Mouse (Mus musculus) ES-E14 (cell line): Measurements from ENCODE around the gene Lamb3. TPM values are rescaled to one million over a fixed set of nuclear protein-coding genes. Genes with fewer than 3 reads are reported as not detected.

Source experiments
- DNase-seq: peaks from one replicate; pipeline ENCODE4 v3.0.0-alpha.2; 2013; ENCODE audit warnings: low read depth, low spot score
- H3K27ac ChIP-seq: 2 replicates; pipeline ENCODE4 v1.5.1; 2012; ENCODE audit warnings: low read depth, mild to moderate bottlenecking, low read length, moderate library complexity, mixed read lengths; ENCODE audit not compliant: poor library complexity, insufficient read depth, severe bottlenecking
- H3K36me3 ChIP-seq: 2 replicates; pipeline ENCODE4 v1.6.1; 2012; ENCODE audit warnings: mild to moderate bottlenecking, low read length, moderate library complexity, mixed read lengths; ENCODE audit not compliant: control insufficient read depth, poor library complexity, insufficient read depth, severe bottlenecking
- H3K4me1 ChIP-seq, 2 experiments: fragments of 150-350 bp in 1 of 2; sonication (generic) in 1 of 2; 2 replicates each; pipeline ENCODE4 v1.6.1; 2012; ENCODE audit warnings: low read length in 2 of 2, mild to moderate bottlenecking in 1 of 2, mixed read lengths in 1 of 2; ENCODE audit not compliant: control insufficient read depth in 2 of 2, insufficient read depth in 2 of 2, poor library complexity in 1 of 2
- H3K4me3 ChIP-seq, 2 experiments: fragments of 150-350 bp in 1 of 2; sonication (generic) in 1 of 2; 2 replicates each; pipeline ENCODE4 v1.5.1; 2012; ENCODE audit warnings: low read length in 2 of 2, low read depth in 1 of 2, mild to moderate bottlenecking in 1 of 2, mixed read lengths in 1 of 2; ENCODE audit not compliant: insufficient read depth in 1 of 2, poor library complexity in 1 of 2, severe bottlenecking in 1 of 2
- H3K9ac ChIP-seq: 2 replicates; pipeline ENCODE4 v1.6.1; 2012; ENCODE audit warnings: low read depth, mild to moderate bottlenecking, low read length, mixed read lengths; ENCODE audit not compliant: poor library complexity, insufficient read depth, severe bottlenecking
- H3K9me3 ChIP-seq: fragments of 150-350 bp; sonication (generic); 2 replicates; pipeline ENCODE4 v1.6.1; 2012; ENCODE audit warnings: low read depth, mild to moderate bottlenecking, low read length; ENCODE audit not compliant: control insufficient read depth, insufficient read depth
- CHD2 ChIP-seq: IDR thresholded peaks from 2 replicates; pipeline ENCODE4 v1.6.1; 2014; ENCODE audit warnings: mild to moderate bottlenecking, low read depth, low read length, inconsistent platforms
- HCFC1 ChIP-seq: IDR thresholded peaks from 2 replicates; pipeline ENCODE4 v1.6.1; 2012; ENCODE audit warnings: low read length, inconsistent platforms, borderline replicate concordance; ENCODE audit not compliant: insufficient read depth
- MAFK ChIP-seq: IDR thresholded peaks from 2 replicates; pipeline ENCODE4 v1.6.1; 2014; ENCODE audit warnings: mild to moderate bottlenecking, low read depth, low read length, inconsistent platforms; ENCODE audit not compliant: insufficient read depth
- ZC3H11A ChIP-seq: IDR thresholded peaks from 2 replicates; pipeline ENCODE4 v1.6.1; 2012; ENCODE audit warnings: low read depth, mild to moderate bottlenecking, inconsistent platforms, low read length, borderline replicate concordance
- ZNF384 ChIP-seq: IDR thresholded peaks from 2 replicates; pipeline ENCODE4 v1.6.1; 2012; ENCODE audit warnings: low read depth, low read length, inconsistent platforms
- in situ Hi-C, 2 experiments: fragments of 600-800 bp; cut with MboI; formaldehyde crosslinking; loops; one replicate each; pipeline ENCODE4 v1.15.1; 2025; ENCODE audit warnings: low sequenced_read_pairs in 2 of 2, inconsistent platforms in 1 of 2; ENCODE audit not compliant: unreplicated experiment in 2 of 2
- total RNA-seq: library from RNA; depleted of rRNA; stranded (reverse); fragments of 300-350 nt; gene quantifications from 2 replicates; pipeline ENCODE4 v1.2.3, GENCODE M21; 2012

The Lamb3 gene
- total RNA-seq, 1 experiment = 2.9 TPM

GRCm38 (mm10) chr1:193382435-193382834 lies 174.9 kb downstream of the Lamb3 start:
- in situ Hi-C loops = no loop called here
- TF ChIP-seq MAFK = no peak
- no peak for TF ChIP-seq ZC3H11A
- no peak for TF ChIP-seq ZNF384
- no peak for TF ChIP-seq CHD2
- TF ChIP-seq HCFC1 = no peak
- Histone ChIP-seq H3K9me3 (no peaks in the 10 kb centered on the region), H3K4me3 (peak overlapping the region; percentile 21 to 54; a peak in 2 of 4 replicates), H3K4me1 (no peaks in the 10 kb centered on the region), H3K36me3 (no peaks in the 10 kb centered on the region), H3K9ac (peak overlapping the region; percentile 15; the same call in 1 of the 2 replicates), H3K27ac (no peak overlapping the region)
- peak; percentile 59 for DNase-seq

DNA sequence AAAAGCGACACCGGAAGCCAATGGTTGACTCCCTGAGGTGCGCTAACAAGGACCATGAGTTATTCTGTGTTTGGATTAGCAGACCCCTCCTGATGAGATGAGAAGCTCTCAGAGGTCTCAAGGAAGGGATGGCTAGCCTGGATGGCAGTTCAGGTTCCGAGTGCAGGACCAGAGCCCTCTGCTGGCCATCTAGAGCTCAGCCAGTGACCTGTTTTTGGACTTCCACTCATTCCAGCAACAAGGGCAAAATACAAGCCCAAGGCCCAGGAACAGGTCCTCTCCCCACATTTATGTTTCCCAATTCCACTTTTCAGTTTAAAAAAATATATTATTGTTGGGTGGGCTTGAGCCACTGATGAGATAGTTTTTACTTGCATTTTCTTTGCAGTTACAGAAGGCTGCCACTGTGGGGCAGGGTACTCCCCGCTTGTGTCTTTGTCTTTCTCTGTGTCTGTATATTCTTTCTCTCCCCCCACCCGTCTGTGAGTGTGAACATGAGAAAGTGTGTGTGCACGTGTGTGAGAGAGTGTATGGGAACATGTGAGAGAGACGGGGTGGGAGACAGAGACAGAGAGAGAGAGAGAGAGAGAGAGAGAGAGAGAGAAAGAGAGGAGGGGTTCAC lies 175.5 kb downstream of the Lamb3 start:
- no peaks in the 10 kb centered on the region for H3K4me1 ChIP-seq
- peak; percentile 25 for DNase-seq
- in situ Hi-C loops = no loop called here
- no peak for TF ChIP-seq CHD2
- TF ChIP-seq HCFC1 = 0 out of 2 replicates have a peak, but pooled peaks have one; percentile 30
- peak overlapping the region; percentile 15; the same call in 1 of the 2 replicates for H3K9ac ChIP-seq
- peak overlapping the region; percentile 21 to 54; a peak in 2 of 4 replicates for H3K4me3 ChIP-seq
- H3K9me3 ChIP-seq = no peaks in the 10 kb centered on the region
- no peaks in the 10 kb centered on the region for H3K36me3 ChIP-seq
- no peak overlapping the region for H3K27ac ChIP-seq

- Histone ChIP-seq H3K9me3 (no peaks in the 10 kb centered on the region), H3K27ac (no peak overlapping the region), H3K4me1 (no peaks in the 10 kb centered on the region), H3K4me3 (no peak overlapping the region), H3K36me3 (no peaks in the 10 kb centered on the region), H3K9ac (no peak overlapping the region)
- TF ChIP-seq ZC3H11A = peak; percentile 26; the same call in 1 of the 2 replicates
- no peak for TF ChIP-seq HCFC1
- DNase-seq = peak; percentile 40
- in situ Hi-C loops = no loop called here
Measured at GRCm38 (mm10) chr1:193386136-193386535, 178.6 kb downstream of the Lamb3 start.

- in situ Hi-C loops = no loop called here
- Histone ChIP-seq H3K27ac (no peak overlapping the region), H3K9me3 (no peaks in the 10 kb centered on the region), H3K4me3 (no peak overlapping the region), H3K4me1 (no peaks in the 10 kb centered on the region), H3K9ac (no peak overlapping the region), H3K36me3 (no peaks in the 10 kb centered on the region)
- TF ChIP-seq CHD2 (no peak), MAFK (no peak), ZC3H11A (no peak), HCFC1 (no peak), ZNF384 (no peak)
- no peak for DNase-seq
Measured at GRCm38 (mm10) chr1:193387241-193387640, 179.7 kb downstream of the Lamb3 start.

DNA sequence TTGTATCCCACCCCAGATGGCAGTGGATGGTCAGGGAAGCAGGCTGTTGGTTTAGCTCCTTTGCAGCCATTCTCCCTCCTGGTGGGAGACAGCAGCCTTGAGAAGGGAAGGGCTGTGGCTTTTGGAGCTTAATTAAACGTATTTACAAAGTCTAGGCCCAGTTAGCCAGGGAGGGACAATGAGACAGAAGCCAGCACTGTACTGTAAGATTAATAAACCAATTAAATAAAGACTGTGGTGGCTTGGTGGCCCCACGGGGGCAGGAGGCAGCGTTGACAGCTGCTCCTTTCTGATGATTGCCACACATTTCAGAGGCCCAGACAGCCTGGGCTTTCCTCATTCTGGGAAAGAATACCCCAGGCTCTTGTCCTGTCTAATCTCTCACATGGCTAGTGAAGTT lies 182.0 kb downstream of the Lamb3 start:
- in situ Hi-C loops = no loop called here
- no peak overlapping the region for H3K4me3 ChIP-seq
- no peaks in the 10 kb centered on the region for H3K4me1 ChIP-seq
- no peaks in the 10 kb centered on the region for H3K36me3 ChIP-seq
- TF ChIP-seq CHD2 (no peak), HCFC1 (no peak), ZNF384 (no peak), MAFK (no peak), ZC3H11A (no peak)
- DNase-seq = no peak
- no peaks in the 10 kb centered on the region for H3K9me3 ChIP-seq
- no peak overlapping the region for H3K27ac ChIP-seq
- no peak overlapping the region for H3K9ac ChIP-seq
